Mouse (Mus musculus) embryo, embryonic 11 days (tissue): Measurements from ENCODE around the gene Eef1akmt2.
A peak's percentile ranks its signal among the peaks of the same experiment; 100 is the strongest.

Source experiments
- DNase-seq: peaks from one replicate; pipeline ENCODE4 v3.0.0-alpha.2; 2015

The Eef1akmt2 gene

GRCm38 (mm10) chr7:132852173-132852844 is at the start of gene Eef1akmt2:
Gene Eef1akmt2 (minus strand): TSS chr7:132852673.
- peak; percentile 93 for DNase-seq

GRCm38 (mm10) chr7:132900826-132901531 is 48.5 kb upstream of the Eef1akmt2 start:
- no peak for DNase-seq

- DNase-seq = no peak
These were observed 45.8 kb upstream of the Eef1akmt2 start for GRCm38 (mm10) chr7:132898234-132898633.

- DNase-seq = no peak
These were observed 44.8 kb upstream of the Eef1akmt2 start for GRCm38 (mm10) chr7:132897258-132897657.

GRCm38 (mm10) chr7:132896206-132896815 is 43.8 kb upstream of the Eef1akmt2 start:
- no peak for DNase-seq

GRCm38 (mm10) chr7:132894841-132895555 is 42.5 kb upstream of the Eef1akmt2 start:
- no peak for DNase-seq

- no peak for DNase-seq
These were observed 40.9 kb upstream of the Eef1akmt2 start for GRCm38 (mm10) chr7:132893336-132893735.

- DNase-seq = no peak
These were observed 40.3 kb upstream of the Eef1akmt2 start for GRCm38 (mm10) chr7:132892806-132893205.

GRCm38 (mm10) chr7:132892311-132892661 is 39.8 kb upstream of the Eef1akmt2 start:
- DNase-seq = no peak

GRCm38 (mm10) chr7:132891561-132892310 is 39.3 kb upstream of the Eef1akmt2 start:
- no peak for DNase-seq

- no peak for DNase-seq
These were observed 37.7 kb upstream of the Eef1akmt2 start for GRCm38 (mm10) chr7:132890201-132890600.

GRCm38 (mm10) chr7:132889691-132890090 is 37.2 kb upstream of the Eef1akmt2 start:
- no peak for DNase-seq

GRCm38 (mm10) chr7:132888518-132889249 is 36.2 kb upstream of the Eef1akmt2 start:
- DNase-seq = no peak

- DNase-seq = no peak
These were observed 35.6 kb upstream of the Eef1akmt2 start for GRCm38 (mm10) chr7:132888052-132888451.

GRCm38 (mm10) chr7:132887019-132887804 is 34.7 kb upstream of the Eef1akmt2 start:
- peak; percentile 21 for DNase-seq

GRCm38 (mm10) chr7:132884031-132884430 is 31.6 kb upstream of the Eef1akmt2 start:
- DNase-seq = no peak

GRCm38 (mm10) chr7:132882343-132882742 is 29.9 kb upstream of the Eef1akmt2 start:
- peak; percentile 23 for DNase-seq

GRCm38 (mm10) chr7:132880276-132880675 is 27.8 kb upstream of the Eef1akmt2 start:
- DNase-seq = no peak

- no peak for DNase-seq
These were observed 23.1 kb upstream of the Eef1akmt2 start for GRCm38 (mm10) chr7:132875391-132876086.

GRCm38 (mm10) chr7:132873043-132873442 is 20.6 kb upstream of the Eef1akmt2 start:
- no peak for DNase-seq
